Mouse (Mus musculus): ENCODE measurements around the gene Hist1h1b. TPM values are rescaled to one million over a fixed set of nuclear protein-coding genes. Genes with fewer than 3 reads are reported as not detected.
"Not testable (repeated sequence)": the region's sequence is repeated elsewhere in the genome, so short reads cannot be mapped to it uniquely, and the experiment has no call there.

The Hist1h1b gene
- polyA plus RNA-seq (2014; fragmentation: Nextera tagmentation; extraction: Ambion mirVana) = 20.0 and 21.2 TPM in 2 replicates

GRCm38 (mm10) chr13:21779767-21780731 lies at the start of gene Hist1h1b:
Gene Hist1h1b, minus strand, starts transcription at chr13:21780625.
- Histone ChIP-seq H3K4me1 (ENCODE audit: control insufficient read depth, insufficient read depth, low read length) (peaks cover 8% of the 10 kb centered on the region; the same call in 1 of the 2 replicates), H3K4me3 (ENCODE audit: low read depth, low read length) (peak within 1 kb of the TSS; percentile 73), H3K4me2 (ENCODE audit: low read depth, severe bottlenecking) (peak within 1 kb of the TSS; percentile 91), H3K27ac (replicated peaks; ENCODE audit: low read depth, low read length) (peak within 1 kb of the TSS; percentile 100), H3K27me3 (ENCODE audit: control insufficient read depth, insufficient read depth, low read length) (no peaks in the 10 kb centered on the region), H3K9me3 (ENCODE audit: control insufficient read depth, low read length) (no peaks in the 10 kb centered on the region), H3K9ac (ENCODE audit: low read length) (peak within 1 kb of the TSS; percentile 97), H3K36me3 (ENCODE audit: control insufficient read depth, insufficient read depth, low read length) (no peaks in the 10 kb centered on the region)
- DNase-seq (ENCODE audit: low spot score) (peak; percentile 88), ATAC-seq (ENCODE audit: insufficient number of reproducible peaks, low FRiP score, low TSS enrichment, low read depth) (peak; percentile 65; the same call in 1 of the 2 replicates)
- under 1% methylated on average over 44 of the region's 44 CpGs for WGBS

- Histone ChIP-seq H3K4me1 (ENCODE audit: control insufficient read depth, insufficient read depth, low read length) (no peaks in the 10 kb centered on the region), H3K4me2 (ENCODE audit: low read depth, severe bottlenecking) (no peak overlapping the region), H3K27ac (replicated peaks; ENCODE audit: low read depth, low read length) (no peak overlapping the region), H3K4me3 (ENCODE audit: low read depth, low read length) (no peak overlapping the region), H3K9me3 (ENCODE audit: control insufficient read depth, low read length) (no peaks in the 10 kb centered on the region), H3K9ac (ENCODE audit: low read length) (no peak overlapping the region), H3K36me3 (ENCODE audit: control insufficient read depth, insufficient read depth, low read length) (no peaks in the 10 kb centered on the region), H3K27me3 (ENCODE audit: control insufficient read depth, insufficient read depth, low read length) (no peaks in the 10 kb centered on the region)
- ATAC-seq (ENCODE audit: insufficient number of reproducible peaks, low FRiP score, low TSS enrichment, low read depth) = no peak
- WGBS = 77% methylated on average over 3 of the region's 3 CpGs
- DNase-seq (ENCODE audit: low spot score) = no peak
These were observed 48.1 kb upstream of the Hist1h1b start for GRCm38 (mm10) chr13:21828511-21828910.

DNA sequence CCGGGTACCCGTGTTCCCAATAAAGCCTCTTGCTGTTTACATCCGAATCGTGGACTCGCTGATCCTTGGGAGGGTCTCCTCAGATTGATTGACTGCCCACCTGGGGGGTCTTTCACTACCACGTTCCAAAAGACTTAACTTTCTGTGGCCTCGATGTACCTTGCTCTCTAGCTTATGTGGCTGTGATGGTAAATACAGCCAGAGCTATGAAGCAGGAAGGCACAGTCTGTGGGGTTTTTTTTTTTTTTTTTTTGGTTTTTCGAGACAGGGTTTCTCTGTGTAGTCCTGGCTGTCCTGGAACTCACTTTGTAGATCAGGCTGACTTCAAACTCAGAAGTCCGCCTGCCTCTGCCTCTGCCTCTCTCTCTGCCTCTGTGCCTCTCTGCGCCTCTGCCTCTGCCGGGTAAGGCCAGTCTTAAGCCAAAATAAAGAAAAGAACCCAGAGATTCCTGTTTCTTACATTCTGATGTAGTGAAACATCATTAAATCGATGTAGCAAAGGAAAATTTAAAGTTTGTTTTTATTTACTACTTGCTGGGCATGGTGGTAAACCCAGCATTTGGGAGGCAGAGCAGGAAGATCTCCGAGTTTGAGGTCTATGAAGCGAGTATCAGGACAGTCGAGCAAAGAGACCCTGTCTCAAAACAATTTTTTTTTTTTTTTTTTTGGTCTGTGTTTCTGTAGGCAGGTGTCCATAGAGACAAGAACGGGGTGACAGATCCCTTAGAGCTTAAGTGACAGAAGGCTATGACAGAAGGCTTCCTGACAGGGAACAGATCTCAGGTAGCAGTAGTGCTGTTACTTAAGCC lies 39.9 kb upstream of the Hist1h1b start:
- H3K4me2 ChIP-seq (ENCODE audit: low read depth, severe bottlenecking); H3K36me3 ChIP-seq (ENCODE audit: control insufficient read depth, insufficient read depth, low read length); H3K9ac ChIP-seq (ENCODE audit: low read length); H3K4me1 ChIP-seq (ENCODE audit: control insufficient read depth, insufficient read depth, low read length); H3K4me3 ChIP-seq (ENCODE audit: low read depth, low read length); H3K27me3 ChIP-seq (ENCODE audit: control insufficient read depth, insufficient read depth, low read length); H3K27ac ChIP-seq (replicated peaks; ENCODE audit: low read depth, low read length); ATAC-seq (ENCODE audit: insufficient number of reproducible peaks, low FRiP score, low TSS enrichment, low read depth); DNase-seq (ENCODE audit: low spot score); H3K9me3 ChIP-seq (ENCODE audit: control insufficient read depth, low read length): not testable (repeated sequence)
- 76% methylated on average over 6 of the region's 16 CpGs for WGBS

- not testable (repeated sequence) for H3K9me3 ChIP-seq (ENCODE audit: control insufficient read depth, low read length); H3K27ac ChIP-seq (replicated peaks; ENCODE audit: low read depth, low read length); H3K36me3 ChIP-seq (ENCODE audit: control insufficient read depth, insufficient read depth, low read length); DNase-seq (ENCODE audit: low spot score); H3K4me1 ChIP-seq (ENCODE audit: control insufficient read depth, insufficient read depth, low read length); H3K27me3 ChIP-seq (ENCODE audit: control insufficient read depth, insufficient read depth, low read length); H3K4me3 ChIP-seq (ENCODE audit: low read depth, low read length); H3K9ac ChIP-seq (ENCODE audit: low read length)
- H3K4me2 ChIP-seq (ENCODE audit: low read depth, severe bottlenecking) = peak overlapping the region; percentile 27
- peak; percentile 67 for ATAC-seq (ENCODE audit: insufficient number of reproducible peaks, low FRiP score, low TSS enrichment, low read depth)
- 0% methylated on average over 9 of the region's 14 CpGs for WGBS
These were observed 31.7 kb upstream of the Hist1h1b start for GRCm38 (mm10) chr13:21812092-21812491.

DNA sequence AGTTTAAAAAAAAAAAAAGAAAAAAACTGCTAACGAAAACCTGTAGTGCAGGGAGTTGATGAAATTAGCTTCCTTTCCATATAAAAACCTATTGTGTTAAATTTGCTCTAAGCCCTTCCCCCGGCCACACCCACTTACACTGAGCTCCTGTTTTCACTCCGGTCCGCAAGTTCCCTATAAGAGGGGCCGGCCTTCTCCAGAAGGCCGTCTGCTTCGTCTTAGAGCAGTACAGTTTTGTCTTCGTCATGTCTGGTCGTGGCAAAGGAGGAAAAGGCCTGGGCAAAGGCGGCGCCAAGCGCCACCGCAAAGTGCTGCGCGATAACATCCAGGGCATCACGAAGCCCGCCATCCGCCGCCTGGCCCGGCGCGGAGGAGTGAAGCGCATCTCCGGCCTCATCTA lies 31.1 kb upstream of the Hist1h1b start, which contains the start of gene Hist1h4m:
Gene Hist1h4m (plus strand): TSS at position 208 of the 400 bp plus-strand sequence.
- not testable (repeated sequence) for DNase-seq (ENCODE audit: low spot score); H3K4me3 ChIP-seq (ENCODE audit: low read depth, low read length); H3K9ac ChIP-seq (ENCODE audit: low read length); H3K9me3 ChIP-seq (ENCODE audit: control insufficient read depth, low read length); H3K4me1 ChIP-seq (ENCODE audit: control insufficient read depth, insufficient read depth, low read length); H3K27me3 ChIP-seq (ENCODE audit: control insufficient read depth, insufficient read depth, low read length); H3K36me3 ChIP-seq (ENCODE audit: control insufficient read depth, insufficient read depth, low read length); H3K27ac ChIP-seq (replicated peaks; ENCODE audit: low read depth, low read length)
- ATAC-seq (ENCODE audit: insufficient number of reproducible peaks, low FRiP score, low TSS enrichment, low read depth) = peak; percentile 48; the same call in 1 of the 2 replicates
- no CpG with 5 or more reads among the region's 24 CpGs for WGBS
- peak within 1 kb of the TSS; percentile 27 for H3K4me2 ChIP-seq (ENCODE audit: low read depth, severe bottlenecking)

DNA sequence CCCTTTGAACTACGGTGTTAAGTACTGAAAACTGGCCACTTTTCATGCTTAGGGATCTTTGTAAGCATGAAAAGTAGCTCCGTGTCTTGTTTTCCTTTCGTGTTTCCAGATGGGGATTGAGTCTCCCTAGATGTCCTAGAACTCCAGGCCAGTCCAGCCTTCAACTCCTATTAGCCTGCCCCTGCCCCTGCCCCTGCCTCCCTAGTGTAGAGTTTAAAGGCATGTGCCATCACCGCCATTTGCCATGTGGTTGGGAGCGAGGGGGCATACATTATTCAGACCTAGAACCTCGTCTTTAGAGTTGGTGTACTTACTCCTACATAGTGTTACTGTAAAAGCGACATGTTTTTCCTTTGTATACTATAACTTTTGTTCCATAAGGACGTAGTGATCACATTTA lies 30.6 kb upstream of the Hist1h1b start:
- H3K36me3 ChIP-seq (ENCODE audit: control insufficient read depth, insufficient read depth, low read length); H3K4me3 ChIP-seq (ENCODE audit: low read depth, low read length); DNase-seq (ENCODE audit: low spot score); H3K27ac ChIP-seq (replicated peaks; ENCODE audit: low read depth, low read length); H3K9ac ChIP-seq (ENCODE audit: low read length); H3K9me3 ChIP-seq (ENCODE audit: control insufficient read depth, low read length); H3K27me3 ChIP-seq (ENCODE audit: control insufficient read depth, insufficient read depth, low read length); H3K4me1 ChIP-seq (ENCODE audit: control insufficient read depth, insufficient read depth, low read length); H3K4me2 ChIP-seq (ENCODE audit: low read depth, severe bottlenecking): not testable (repeated sequence)
- peak; percentile 42 for ATAC-seq (ENCODE audit: insufficient number of reproducible peaks, low FRiP score, low TSS enrichment, low read depth)
- no CpG with 5 or more reads among the region's 8 CpGs for WGBS

GRCm38 (mm10) chr13:21810073-21810472 lies 29.6 kb upstream of the Hist1h1b start, which contains the start of the genes Hist1h2bq and Hist1h2ao:
Gene Hist1h2bq, minus strand, starts transcription at chr13:21810197.
Gene Hist1h2ao, plus strand, starts transcription at chr13:21810465.
- H3K36me3 ChIP-seq (ENCODE audit: control insufficient read depth, insufficient read depth, low read length); DNase-seq (ENCODE audit: low spot score); H3K4me2 ChIP-seq (ENCODE audit: low read depth, severe bottlenecking); H3K27ac ChIP-seq (replicated peaks; ENCODE audit: low read depth, low read length); H3K27me3 ChIP-seq (ENCODE audit: control insufficient read depth, insufficient read depth, low read length); H3K4me1 ChIP-seq (ENCODE audit: control insufficient read depth, insufficient read depth, low read length); H3K4me3 ChIP-seq (ENCODE audit: low read depth, low read length); H3K9ac ChIP-seq (ENCODE audit: low read length); H3K9me3 ChIP-seq (ENCODE audit: control insufficient read depth, low read length): not testable (repeated sequence)
- peak; percentile 96 for ATAC-seq (ENCODE audit: insufficient number of reproducible peaks, low FRiP score, low TSS enrichment, low read depth)
- no CpG with 5 or more reads among the region's 23 CpGs for WGBS

GRCm38 (mm10) chr13:21803058-21803457 lies 22.6 kb upstream of the Hist1h1b start:
- not testable (repeated sequence) for DNase-seq (ENCODE audit: low spot score); H3K4me3 ChIP-seq (ENCODE audit: low read depth, low read length); H3K27me3 ChIP-seq (ENCODE audit: control insufficient read depth, insufficient read depth, low read length); H3K9me3 ChIP-seq (ENCODE audit: control insufficient read depth, low read length); H3K9ac ChIP-seq (ENCODE audit: low read length); H3K4me1 ChIP-seq (ENCODE audit: control insufficient read depth, insufficient read depth, low read length); H3K27ac ChIP-seq (replicated peaks; ENCODE audit: low read depth, low read length); H3K4me2 ChIP-seq (ENCODE audit: low read depth, severe bottlenecking); H3K36me3 ChIP-seq (ENCODE audit: control insufficient read depth, insufficient read depth, low read length)
- peak; percentile 78; the same call in 1 of the 2 replicates for ATAC-seq (ENCODE audit: insufficient number of reproducible peaks, low FRiP score, low TSS enrichment, low read depth)
- no CpG with 5 or more reads among the region's 4 CpGs for WGBS

Data from limb, embryonic 11.5 days (tissue).